ENCODE assay signal across 8 mouse cellular contexts in the genomic region with DNA sequence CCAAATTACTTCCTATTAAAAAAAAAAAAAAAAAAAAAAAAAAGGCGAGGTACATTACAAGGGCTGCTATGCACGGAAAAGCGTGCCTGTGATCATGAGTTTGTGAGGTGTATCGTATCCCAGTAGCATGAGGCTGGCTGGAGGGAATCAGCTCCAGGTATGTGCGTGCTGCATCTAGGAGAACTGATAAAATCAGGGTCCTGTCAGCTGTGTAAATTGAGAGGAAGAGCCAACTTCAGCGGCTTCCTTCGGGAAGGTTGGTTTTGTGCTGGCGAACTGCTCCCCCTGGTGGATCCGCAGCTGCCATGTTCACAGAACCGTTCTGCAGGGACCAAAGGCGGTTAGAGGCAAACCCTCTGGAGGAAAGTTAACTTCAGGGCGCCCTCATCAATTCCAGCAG.
A peak's percentile ranks its signal among the peaks of the same experiment; 100 is the strongest.
DNase-seq lines count a peak whose midpoint lies in the region; ATAC-seq lines count a peak whose summit lies in the region.

No protein-coding gene starts in this region.

- H3K4me3 ChIP-seq in hindbrain, embryonic 15.5 days, result peak overlapping the region; percentile 37

- no peaks in the 10 kb centered on the region for H3K9me3 ChIP-seq in hindbrain, embryonic 15.5 days

- peak overlapping the region; percentile 74 for H3K4me2 ChIP-seq in hindbrain, embryonic 15.5 days

- 2% methylated on average over 12 of the region's 12 CpGs for WGBS in hindbrain, embryonic 15.5 days

- H3K36me3 ChIP-seq in hindbrain, embryonic 15.5 days, result no peaks in the 10 kb centered on the region

- 0 out of 2 replicates have a peak, but pooled peaks cover 7% of the 10 kb centered on the region for H3K27me3 ChIP-seq in hindbrain, embryonic 15.5 days

- peak overlapping the region; percentile 58; the same call in 1 of the 2 replicates for H3K27ac ChIP-seq in hindbrain, embryonic 15.5 days (replicated peaks)

- peak; percentile 84 for DNase-seq in adipocyte (ENCODE audit: low spot score)
- peak; percentile 67 to 68 for DNase-seq in cerebellum, postnatal 36 days
- DNase-seq in gastrocnemius, adult 18-20 months (ENCODE audit: low spot score), result peak; percentile 72
- peak; percentile 76 to 79 for DNase-seq in layer of hippocampus, postnatal 36 days
- DNase-seq in lung, postnatal 14 days, result peak; percentile 86
- peak; percentile 49 for DNase-seq in retina, postnatal 7 days (ENCODE audit: low read depth, low spot score)
- peak; percentile 80 to 84 for DNase-seq in urinary bladder, postnatal 4 days (ENCODE audit: low spot score in 2 of 2)

- H3K4me1 ChIP-seq in hindbrain, embryonic 15.5 days (replicated peaks), result peaks cover 9% of the 10 kb centered on the region

- 0 out of 2 replicates have a peak overlapping the region, but pooled peaks have one; percentile 40 for H3K9ac ChIP-seq in hindbrain, embryonic 15.5 days

- peak; percentile 76 for ATAC-seq in hindbrain, embryonic 15.5 days (ENCODE audit: low FRiP score, low read depth)

Comparison
In these comparisons a context has a peak if more than half of its experiments do, and no peak if none do; other contexts are left out.
1. Peak in every context shown above with its lines: DNase-seq, ATAC-seq, H3K4me3 ChIP-seq and H3K27ac ChIP-seq.